8 mouse cellular contexts compared by ENCODE assay signal in the genomic region with DNA sequence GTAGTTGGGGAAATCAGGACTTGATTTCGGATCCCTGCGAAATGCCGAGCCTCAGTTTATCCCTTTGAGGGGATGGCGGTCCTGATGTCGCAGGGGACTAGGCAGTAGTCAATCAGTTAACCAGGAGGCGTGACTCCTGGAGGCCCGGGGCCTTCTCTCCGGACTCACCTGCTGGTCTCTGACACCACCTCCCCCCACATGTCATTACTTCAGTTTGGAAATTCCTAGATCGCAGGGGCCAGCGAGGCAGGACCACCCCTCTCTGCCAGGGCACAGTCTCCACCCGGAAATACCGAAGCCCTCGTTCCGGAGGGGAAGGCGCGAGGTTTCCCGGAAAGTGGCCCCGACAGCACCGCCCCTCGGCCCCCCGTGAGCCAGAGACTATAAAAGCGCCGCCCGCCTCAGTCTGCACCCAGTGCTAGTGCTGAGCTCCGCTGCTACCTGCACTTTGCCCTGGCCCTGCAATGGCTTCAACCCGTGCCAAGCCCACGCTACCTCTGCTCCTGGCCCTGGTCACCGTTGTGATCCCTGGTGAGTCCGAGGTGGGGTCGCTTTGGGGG. TPM values are rescaled to one million over a fixed set of nuclear protein-coding genes. Genes with fewer than 3 reads are reported as not detected.
A peak's percentile ranks its signal among the peaks of the same experiment; 100 is the strongest.
DNase-seq lines count a peak whose midpoint lies in the region; ATAC-seq and TF ChIP-seq lines count a peak whose summit lies in the region.

A gene (plus strand): TSS at position 415 of the 560 bp plus-strand sequence.

- H3K4me1 ChIP-seq in MEL (ENCODE audit: control insufficient read depth in 1 of 2, insufficient read depth in 2 of 2, low read length in 2 of 2): peaks cover 22 to 56% of the 10 kb centered on the region in 2 experiments
- peaks cover 30% of the 10 kb centered on the region for H3K4me1 ChIP-seq in embryonic facial prominence, embryonic 10.5 days
- peaks cover 27% of the 10 kb centered on the region for H3K4me1 ChIP-seq in lung, adult 2 months (ENCODE audit: control insufficient read depth, insufficient read depth, low read length)

- peaks cover 11% of the 10 kb centered on the region for H3K79me2 ChIP-seq in MEL (ENCODE audit: control insufficient read depth, insufficient read depth, low read length, poor library complexity)

- peak within 1 kb of the TSS; percentile 59 for H3K27ac ChIP-seq in MEL (ENCODE audit: control insufficient read depth, low read depth, low read length)
- peak within 1 kb of the TSS; percentile 51; the same call in 1 of the 2 replicates for H3K27ac ChIP-seq in embryonic facial prominence, embryonic 10.5 days (replicated peaks)

- DNase-seq in MEL (ENCODE audit: low read depth, low spot score): peak; percentile 95
- peak; percentile 57 for DNase-seq in embryonic facial prominence, embryonic 10.5 days (ENCODE audit: low spot score)
- DNase-seq in heart, adult 9 months (ENCODE audit: low spot score in 2 of 2): peak; percentile 82 to 83
- peak; percentile 88 for DNase-seq in kidney, adult 18-20 months
- peak; percentile 92 for DNase-seq in lung, adult 2 months
- peak; percentile 73 for DNase-seq in urinary bladder, postnatal 25 days (ENCODE audit: low spot score)
- DNase-seq in frontal cortex, postnatal 25 days (ENCODE audit: low spot score in 2 of 2): no peak

- no peak for TF ChIP-seq CTCF in MEL (IDR thresholded peaks at IDR 0.05 in 2 of 3, conservative IDR thresholded peaks at IDR 0.05 in 1 of 3; ENCODE audit: control insufficient read depth in 1 of 3, insufficient read depth in 1 of 3, low read depth in 2 of 3, low read length in 3 of 3, poor library complexity in 1 of 3, severe bottlenecking in 1 of 3)
- TF ChIP-seq CTCF in lung, adult 2 months (IDR thresholded peaks at IDR 0.05; ENCODE audit: insufficient read depth, low read length): no peak

- H3K4me3 ChIP-seq in MEL (ENCODE audit: control insufficient read depth in 1 of 2, insufficient read depth in 1 of 2, low read depth in 2 of 2, low read length in 2 of 2): peak within 1 kb of the TSS; percentile 59
- H3K4me3 ChIP-seq in embryonic facial prominence, embryonic 10.5 days: peak within 1 kb of the TSS; percentile 49
- H3K4me3 ChIP-seq in lung, adult 2 months (replicated peaks; ENCODE audit: extremely low read depth, low read depth, low read length): peak within 1 kb of the TSS; percentile 89

- peak in 1 of 2 experiments; percentile 99; a peak in 2 of 4 replicates for TF ChIP-seq POLR2A in MEL (IDR thresholded peaks at IDR 0.05; ENCODE audit: control insufficient read depth in 1 of 2, insufficient read depth in 1 of 2, low read depth in 1 of 2, low read length in 2 of 2, poor library complexity in 1 of 2)
- TF ChIP-seq POLR2A in lung, adult 2 months (IDR thresholded peaks at IDR 0.05; ENCODE audit: borderline replicate concordance, extremely low read depth, low read depth, low read length): peak; percentile 100

- peak; percentile 46 for ATAC-seq in neutrophil, adult 5-6 weeks (ENCODE audit: extremely low read depth, insufficient number of reproducible peaks, low FRiP score, poor library complexity, severe bottlenecking)

- no peaks in the 10 kb centered on the region for H3K9me3 ChIP-seq in MEL (replicated peaks; ENCODE audit: insufficient read depth, low read length)
- no peaks in the 10 kb centered on the region for H3K9me3 ChIP-seq in embryonic facial prominence, embryonic 10.5 days

- peak within 1 kb of the TSS; percentile 65 for H3K9ac ChIP-seq in MEL (ENCODE audit: control insufficient read depth, low read depth, low read length, poor library complexity, severe bottlenecking)

- TF ChIP-seq RAD21 in MEL (IDR thresholded peaks at IDR 0.05; ENCODE audit: low read depth, low read length): no peak

- no peaks in the 10 kb centered on the region for H3K27me3 ChIP-seq in MEL (ENCODE audit: control insufficient read depth in 1 of 2, insufficient read depth in 2 of 2, low read length in 2 of 2)
- peaks cover 71% of the 10 kb centered on the region for H3K27me3 ChIP-seq in embryonic facial prominence, embryonic 10.5 days (replicated peaks; ENCODE audit: low read depth, poor library complexity, severe bottlenecking)

- peaks cover 0 to 39% of the 10 kb centered on the region in 2 experiments; a peak in 2 of 4 replicates for H3K36me3 ChIP-seq in MEL (ENCODE audit: control insufficient read depth in 1 of 2, insufficient read depth in 2 of 2, low read length in 2 of 2)
- no peaks in the 10 kb centered on the region for H3K36me3 ChIP-seq in embryonic facial prominence, embryonic 10.5 days (replicated peaks)

- 1% methylated on average over 30 of the region's 30 CpGs for WGBS in embryonic facial prominence, embryonic 10.5 days
- WGBS in lung, adult 2 months: under 1% methylated on average over 30 of the region's 30 CpGs

- TF ChIP-seq EP300 in MEL (IDR thresholded peaks at IDR 0.05; ENCODE audit: low read depth in 1 of 2, low read length in 2 of 2): no peak

TF ChIP-seq in MEL, 35 proteins besides CTCF, POLR2A, EP300 and RAD21:
- TF ChIP-seq POLR2AphosphoS2 (IDR thresholded peaks at IDR 0.05; ENCODE audit: low read length): no peak
- TF ChIP-seq POLR2AphosphoS5 (IDR thresholded peaks at IDR 0.05; ENCODE audit: borderline replicate concordance, low read depth, low read length): peak; percentile 98
- TF ChIP-seq USF2 (IDR thresholded peaks at IDR 0.05; ENCODE audit: borderline replicate concordance in 1 of 2, insufficient read depth in 1 of 2, low read depth in 1 of 2, low read length in 2 of 2): no peak
- TF ChIP-seq TBP (IDR thresholded peaks at IDR 0.05; ENCODE audit: low read depth, low read length): peak; percentile 99
- TF ChIP-seq MAFK (IDR thresholded peaks at IDR 0.05; ENCODE audit: borderline replicate concordance, low read depth, low read length): no peak
- no peak for TF ChIP-seq SMC3 (IDR thresholded peaks at IDR 0.05; ENCODE audit: low read depth, low read length)
- no peak for TF ChIP-seq ZKSCAN1 (IDR thresholded peaks at IDR 0.05; ENCODE audit: low read depth, low read length)
- TF ChIP-seq NRF1 (IDR thresholded peaks at IDR 0.05; ENCODE audit: insufficient read depth, low read depth, low read length, poor library complexity, severe bottlenecking): no peak

RNA-seq across cellular contexts. Expression of the gene that starts here (rescaled TPM):
- total RNA-seq in MEL (2012; rRNA removed): 24.4 and 26.0 TPM in 2 replicates
- 10 to 100 TPM in 1 of 2 experiments, not detected in 1; 31.0 TPM for polyA plus RNA-seq in MEL (2012; ENCODE audit: insufficient read depth in 1 of 2, insufficient read length in 2 of 2, low read depth in 1 of 2, low replicate concordance in 2 of 2, missing spikeins in 1 of 2)
- polyA plus RNA-seq in embryonic facial prominence, embryonic 10.5 days (2016; fragmentation: Nextera tagmentation; extraction: Ambion mirVana): 5.9 and 6.0 TPM in 2 replicates
- 332 and 372 TPM in 2 replicates for polyA plus RNA-seq in lung, adult 2 months (2012; rRNA removed)
- total RNA-seq in neutrophil, adult 5-6 weeks (2017): 34.6 and 36.9 TPM in 2 replicates

Comparison
In these comparisons a context has a peak if more than half of its experiments do, and no peak if none do; other contexts are left out.
1. RNA of the gene that starts here (polyA plus RNA-seq): 332 to 372 TPM in lung, adult 2 months; 31.0 TPM in MEL and 5.9 to 6.0 TPM in embryonic facial prominence, embryonic 10.5 days; every median in the first group is over 10 times any median in the second.
2. DNase-seq: peak in MEL (single experiment), embryonic facial prominence, embryonic 10.5 days (single experiment), heart, adult 9 months (2 of 2), kidney, adult 18-20 months (single experiment), lung, adult 2 months (single experiment) and urinary bladder, postnatal 25 days (single experiment); none in frontal cortex, postnatal 25 days (0 of 2).
3. Peak in every context shown above with its lines, with median percentiles within 50 percentile points of each other: H3K4me3 ChIP-seq.